Mouse (Mus musculus) kidney, postnatal 25 days (tissue): Measurements from ENCODE around the gene Zdhhc11.
"Not testable (repeated sequence)": the region's sequence is repeated elsewhere in the genome, so short reads cannot be mapped to it uniquely, and the experiment has no call there.

ENCODE experiments used
- DNase-seq, 2 experiments: peaks; one replicate each; pipeline ENCODE4 v3.0.0; 2021; ENCODE audit warnings: mixed read lengths in 2 of 2

Zdhhc11 gene

GRCm38 (mm10) chr13:74008216-74008615, 44.6 kb downstream of the Zdhhc11 start:
- peak in 1 of 2 experiments; percentile 20 for DNase-seq

DNA sequence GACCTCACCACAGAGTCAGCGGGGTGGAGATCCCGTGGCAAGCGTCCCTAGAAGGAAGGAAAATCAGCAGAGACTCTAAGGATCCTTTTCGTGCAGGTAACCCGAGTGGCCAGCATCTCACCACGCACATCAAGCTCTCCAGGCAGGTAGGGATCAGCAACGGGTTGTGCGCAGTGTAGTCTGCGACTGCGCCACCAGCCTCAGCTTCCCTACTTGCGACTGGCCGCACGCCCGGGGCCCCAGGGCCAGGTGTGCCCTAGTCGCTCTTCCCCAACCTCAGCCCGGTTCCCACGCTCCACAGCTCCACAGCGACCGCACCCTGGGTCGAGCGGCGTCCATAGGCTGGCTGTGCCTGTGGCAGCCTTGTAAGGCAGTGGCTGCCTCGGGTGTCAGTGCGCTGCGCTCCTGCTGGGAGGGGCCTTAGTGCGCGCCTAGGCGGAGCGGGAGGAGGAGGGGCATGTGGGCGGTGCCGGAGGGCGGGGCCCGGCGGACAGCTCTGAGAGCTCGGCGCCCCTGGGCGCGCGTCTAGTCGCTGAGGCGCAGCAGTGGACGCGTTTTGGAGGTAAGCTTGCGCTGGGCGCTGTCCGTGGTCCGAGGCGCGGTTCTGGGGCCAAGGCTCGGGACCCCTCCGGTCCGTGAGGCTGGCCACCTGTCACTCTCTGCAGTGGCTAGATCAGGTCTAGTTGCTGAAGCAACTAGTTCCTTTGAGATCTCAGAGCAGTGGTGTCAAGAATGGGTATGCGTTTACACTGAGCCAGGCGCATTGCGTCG, 45.5 kb downstream of the Zdhhc11 start, which contains the start of gene Tppp:
Gene Tppp, plus strand, starts transcription at position 460 of the 771 bp plus-strand sequence.
- peak; percentile 92 to 95 for DNase-seq

DNA sequence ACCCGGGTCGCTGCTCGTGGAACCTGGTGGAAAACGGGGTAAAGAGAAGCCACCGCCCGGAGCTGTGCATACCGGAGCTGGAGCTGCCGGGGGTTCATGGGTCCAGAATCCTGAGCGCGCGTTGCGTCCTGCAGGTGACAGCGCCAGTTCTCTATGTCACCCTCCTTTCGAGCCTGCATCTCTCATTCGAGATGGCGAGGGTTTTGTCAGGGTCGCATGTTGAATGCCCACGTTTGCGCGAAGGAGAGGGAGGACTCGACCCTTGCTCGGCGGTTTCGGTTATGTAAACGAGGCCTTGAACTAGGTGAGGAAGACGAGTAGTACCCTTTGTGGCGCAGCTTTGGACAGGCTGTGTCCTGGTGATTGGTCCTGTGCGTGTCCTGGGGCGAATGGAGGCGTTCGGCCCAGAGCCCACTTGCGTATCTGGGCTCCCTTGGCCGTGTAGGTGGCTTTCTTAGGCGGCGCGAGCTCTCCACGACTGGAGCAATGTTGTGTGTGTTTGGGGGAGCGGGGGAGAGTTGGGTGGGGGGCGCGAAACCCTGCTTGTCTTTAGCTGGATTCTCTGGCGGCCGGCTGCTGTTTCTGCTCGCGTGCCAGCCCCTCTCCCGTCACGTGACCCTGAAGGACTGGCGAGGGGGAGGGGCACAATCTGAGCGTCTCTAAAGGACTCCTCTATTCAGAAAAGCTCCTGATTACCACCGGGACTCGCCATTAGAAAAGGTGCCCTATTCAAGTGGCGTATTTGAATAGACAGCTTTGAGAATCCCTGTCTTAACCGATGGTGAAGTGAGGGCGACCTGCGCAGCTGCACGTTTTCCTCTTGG, 46.4 kb downstream of the Zdhhc11 start:
- peak; percentile 74 to 80 for DNase-seq

GRCm38 (mm10) chr13:74010678-74011077, 47.0 kb downstream of the Zdhhc11 start:
- DNase-seq, result no peak

DNA sequence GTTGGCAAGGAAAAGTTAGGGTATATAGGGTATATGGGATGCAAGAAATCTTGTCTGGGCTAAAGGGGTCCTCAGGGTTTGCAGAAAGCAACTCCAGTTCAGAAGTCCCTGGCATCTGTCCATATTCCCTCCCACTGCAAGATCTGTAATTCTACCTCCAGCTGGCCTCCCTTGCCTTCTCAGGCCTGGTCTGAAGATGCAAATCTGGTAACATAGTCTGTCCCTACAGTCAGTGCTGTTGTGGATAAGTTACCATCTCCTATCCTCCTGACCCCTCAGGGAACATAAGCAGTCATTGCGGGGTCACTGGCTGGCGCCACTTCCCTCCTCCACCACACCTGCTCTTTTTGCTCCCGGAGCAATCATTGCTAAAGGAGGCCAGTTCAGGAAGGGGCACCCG, 52.3 kb downstream of the Zdhhc11 start:
- no peak for DNase-seq

- no peak for DNase-seq
Measured at GRCm38 (mm10) chr13:74017426-74017825, 53.8 kb downstream of the Zdhhc11 start.

DNA sequence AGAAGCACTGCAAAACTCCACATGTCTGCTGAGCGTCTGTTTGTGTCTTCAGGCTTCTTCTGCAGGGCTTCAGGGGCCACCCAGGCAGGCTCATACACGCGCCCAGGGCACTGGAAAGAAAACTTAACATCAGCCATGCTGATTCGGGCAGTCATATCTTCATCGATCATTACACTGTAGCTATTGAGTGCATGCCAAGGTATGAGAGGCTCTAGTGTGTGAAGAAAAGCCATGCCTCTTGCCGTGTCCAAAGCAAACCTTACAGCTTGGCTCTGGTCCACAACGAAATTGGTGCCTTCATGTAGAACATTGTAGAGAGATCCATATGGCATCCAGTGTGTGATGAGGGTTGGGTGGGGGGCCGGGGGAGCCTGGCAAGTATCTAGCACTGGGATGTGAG, 55.4 kb downstream of the Zdhhc11 start:
- DNase-seq, result not testable (repeated sequence)

DNA sequence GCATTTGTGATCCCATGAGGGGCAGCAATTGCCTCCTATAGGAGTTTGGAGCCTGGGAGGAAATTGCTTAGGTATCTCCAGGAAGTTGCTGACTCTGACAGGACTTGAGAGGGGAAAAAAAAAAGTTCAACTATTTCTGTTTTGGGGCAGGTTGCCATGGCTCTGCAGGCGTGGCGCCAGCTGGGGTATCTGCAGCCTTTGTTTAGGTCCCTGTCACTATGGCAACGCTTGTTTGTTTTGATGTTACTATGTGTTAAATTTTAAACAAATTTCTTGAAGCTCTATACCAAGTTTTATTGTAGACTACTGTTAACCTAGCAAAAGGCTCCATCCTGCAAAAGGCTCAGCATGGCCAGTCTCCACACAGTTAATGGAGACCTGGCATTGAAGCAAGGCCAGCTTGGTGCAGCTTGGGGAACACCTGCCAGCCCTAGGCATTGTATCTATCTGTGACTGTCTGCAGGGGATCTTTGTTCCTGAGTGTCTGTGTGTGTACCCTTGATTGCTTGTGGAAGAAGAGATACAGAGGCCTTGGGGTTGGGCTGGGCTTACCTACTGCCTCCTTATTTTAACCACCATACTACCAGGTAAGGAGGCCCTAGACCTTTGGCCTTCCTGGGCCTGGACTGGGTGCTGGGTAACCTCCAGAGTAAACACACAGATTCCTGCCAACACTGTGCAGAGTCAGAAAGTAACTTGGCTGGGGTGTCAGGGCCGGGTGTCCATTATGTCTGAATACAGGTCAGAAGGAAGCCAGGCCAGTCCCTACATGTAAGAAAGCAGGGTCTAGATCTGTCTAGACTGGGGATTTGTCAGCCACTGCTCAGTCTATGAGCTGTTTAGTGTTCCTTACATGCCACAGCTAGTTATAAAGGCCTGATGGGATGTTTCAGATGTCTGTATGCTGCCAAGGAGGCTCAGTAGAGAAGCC, 61.8 kb downstream of the Zdhhc11 start:
- DNase-seq, result peak; percentile 35 to 67

GRCm38 (mm10) chr13:74026215-74026614, 62.6 kb downstream of the Zdhhc11 start:
- DNase-seq, result peak; percentile 55 to 67

- DNase-seq, result no peak
Measured at GRCm38 (mm10) chr13:74028116-74028515, 64.5 kb downstream of the Zdhhc11 start.

DNA sequence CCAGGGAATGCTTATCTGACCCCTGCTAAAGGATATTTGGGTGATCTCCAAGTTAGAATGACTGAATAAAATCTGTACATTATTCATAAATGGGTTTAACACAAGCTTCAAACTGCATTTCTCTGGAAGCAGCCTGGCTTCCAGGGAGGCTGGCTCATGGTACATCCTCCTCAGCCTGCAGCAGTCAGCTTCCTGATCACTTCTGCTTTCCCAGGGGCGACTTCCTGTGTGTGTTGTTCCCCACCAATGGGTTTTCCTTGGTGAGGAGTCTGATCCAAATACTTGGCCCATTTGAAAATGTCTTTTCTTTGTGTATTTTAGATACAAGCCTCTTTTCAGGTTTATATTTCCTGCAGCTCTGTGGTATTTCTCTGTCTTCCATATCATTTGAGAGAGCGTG, 65.4 kb downstream of the Zdhhc11 start:
- no peak for DNase-seq

DNA sequence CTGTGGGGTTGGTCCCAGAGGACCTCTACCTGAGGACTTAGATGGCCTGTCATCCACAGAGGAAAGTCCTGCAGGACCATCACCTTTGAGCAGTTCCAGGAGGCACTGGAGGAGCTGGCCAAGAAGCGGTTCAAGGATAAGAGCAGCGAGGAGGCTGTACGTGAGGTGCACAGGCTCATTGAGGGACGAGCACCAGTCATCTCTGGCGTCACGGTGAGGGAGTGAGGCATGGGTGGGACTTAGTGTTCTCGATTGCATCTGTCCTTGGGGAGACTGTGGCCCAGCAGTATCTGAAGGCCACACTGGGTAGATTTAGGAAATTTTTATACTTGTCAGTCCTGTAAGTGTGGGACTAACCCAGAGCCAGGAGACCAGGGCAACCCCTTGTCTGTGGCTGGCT, 67.0 kb downstream of the Zdhhc11 start:
- no peak for DNase-seq

DNA sequence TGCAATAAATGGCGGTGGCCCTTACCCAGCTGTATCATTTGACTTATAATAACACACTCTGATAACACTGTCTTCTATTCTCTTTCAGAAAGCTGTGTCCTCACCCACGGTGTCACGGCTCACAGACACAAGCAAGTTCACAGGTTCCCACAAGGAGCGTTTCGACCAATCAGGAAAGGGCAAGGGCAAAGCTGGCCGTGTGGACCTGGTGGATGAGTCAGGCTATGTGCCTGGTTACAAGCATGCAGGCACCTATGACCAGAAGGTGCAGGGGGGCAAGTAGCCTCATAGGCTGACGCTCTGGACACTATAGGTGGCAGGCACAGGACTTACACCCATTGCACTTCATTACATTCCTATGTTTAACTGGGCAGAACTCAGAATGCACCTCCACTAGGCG, 67.5 kb downstream of the Zdhhc11 start:
- DNase-seq, result no peak

DNA sequence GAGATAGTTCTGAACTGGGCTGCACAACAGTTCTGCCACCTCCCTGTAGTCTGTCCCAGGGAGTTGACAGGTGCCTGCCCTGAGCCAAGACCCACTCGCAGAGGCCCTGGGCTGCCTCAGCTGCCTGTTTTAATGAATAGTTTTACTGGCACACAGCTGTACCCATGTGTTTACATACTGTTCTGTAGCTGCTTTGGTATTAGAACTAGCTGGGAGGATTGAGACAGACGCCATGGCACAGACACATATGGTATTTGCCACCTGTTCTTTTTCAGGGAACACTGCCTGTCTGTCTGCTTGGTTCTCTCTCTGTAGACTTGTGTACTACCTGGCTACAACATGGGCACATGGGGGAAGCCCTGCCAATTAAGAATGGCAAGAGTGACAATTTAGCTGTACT, 71.1 kb downstream of the Zdhhc11 start:
- DNase-seq, result no peak

GRCm38 (mm10) chr13:74035776-74036175, 72.1 kb downstream of the Zdhhc11 start:
- no peak for DNase-seq

- DNase-seq, result no peak
Measured at GRCm38 (mm10) chr13:74039926-74040325, 76.3 kb downstream of the Zdhhc11 start.
